Mouse (Mus musculus) neural tube, embryonic 15.5 days (tissue): ENCODE measurements at regions not wholly inside any gene's neighbourhood (a gene's known extent, or its start where the extent isn't known, plus 50 kb on each side); places are given as distances from the start of the nearest gene placed in this dataset.

ENCODE experiments used
- ATAC-seq: fragments of 200-750 bp; cut with Nextera tagmentation; 2 replicates; pipeline ENCODE4 v1.8.0; 2017; ENCODE audit warnings: mild to moderate bottlenecking, moderate TSS enrichment, moderate library complexity; ENCODE audit not compliant: low FRiP score
- H3K27ac ChIP-seq: fragments of 300-500 bp; sonication (generic); replicated peaks from 2 replicates; pipeline ENCODE4 v1.5.1; 2015; ENCODE audit warnings: mild to moderate bottlenecking, inconsistent platforms
- H3K27me3 ChIP-seq: fragments of 300-500 bp; sonication (generic); replicated peaks from 2 replicates; pipeline ENCODE4 v1.6.1; 2015; ENCODE audit warnings: inconsistent platforms
- H3K36me3 ChIP-seq: fragments of 300-500 bp; sonication (generic); 2 replicates; pipeline ENCODE4 v1.6.1; 2015; ENCODE audit warnings: inconsistent platforms
- H3K4me1 ChIP-seq: fragments of 300-500 bp; sonication (generic); 2 replicates; pipeline ENCODE4 v1.6.1; 2015; ENCODE audit warnings: inconsistent platforms
- H3K4me2 ChIP-seq: fragments of 300-500 bp; sonication (generic); 2 replicates; pipeline ENCODE4 v1.6.1; 2015; ENCODE audit warnings: inconsistent platforms, mild to moderate bottlenecking, moderate library complexity
- H3K4me3 ChIP-seq: fragments of 300-500 bp; sonication (generic); replicated peaks from 2 replicates; pipeline ENCODE4 v1.5.1; 2015; ENCODE audit warnings: mild to moderate bottlenecking, inconsistent platforms
- H3K9ac ChIP-seq: fragments of 300-500 bp; sonication (generic); replicated peaks from 2 replicates; pipeline ENCODE4 v1.6.1; 2015; ENCODE audit warnings: mild to moderate bottlenecking, inconsistent platforms
- H3K9me3 ChIP-seq: fragments of 300-500 bp; sonication (generic); replicated peaks from 2 replicates; pipeline ENCODE4 v1.6.1; 2016; ENCODE audit warnings: inconsistent platforms
- WGBS: fragments of 180-500 bp; shearing (Covaris S2); methylation state at CpG from one replicate; pipeline ENCODE4 v1.1.7; 2015; ENCODE audit warnings: mixed read lengths; 5-methylcytosine and 5-hydroxymethylcytosine counted together

DNA sequence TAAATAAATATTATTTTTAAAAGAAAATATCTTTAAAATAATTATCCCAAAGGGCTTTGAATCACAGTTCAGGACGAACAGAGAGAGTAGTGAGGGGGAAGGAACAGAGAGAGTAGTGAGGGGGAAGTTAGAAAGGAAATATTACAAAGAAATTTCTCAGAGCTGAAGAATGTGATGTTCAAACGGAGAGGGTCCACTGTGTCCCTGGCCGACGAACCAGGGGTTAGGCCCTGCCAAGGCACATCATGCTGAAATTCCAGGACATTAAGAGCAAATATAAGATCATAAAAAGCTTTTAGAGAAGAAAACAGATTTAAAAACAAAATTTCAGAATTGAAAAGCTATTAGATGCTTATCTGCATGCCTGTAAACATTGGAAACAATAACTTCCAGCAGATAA lies 61.6 kb downstream of the Skor1 start:
- no peaks in the 10 kb centered on the region for H3K9me3 ChIP-seq
- no peak for ATAC-seq
- no peak overlapping the region for H3K9ac ChIP-seq
- H3K36me3 ChIP-seq = no peaks in the 10 kb centered on the region
- WGBS = 83% methylated on average over 4 of the region's 4 CpGs
- no peak overlapping the region for H3K27ac ChIP-seq
- H3K4me2 ChIP-seq = no peak overlapping the region
- no peaks in the 10 kb centered on the region for H3K27me3 ChIP-seq
- no peak overlapping the region for H3K4me3 ChIP-seq
- peaks cover 18% of the 10 kb centered on the region for H3K4me1 ChIP-seq

DNA sequence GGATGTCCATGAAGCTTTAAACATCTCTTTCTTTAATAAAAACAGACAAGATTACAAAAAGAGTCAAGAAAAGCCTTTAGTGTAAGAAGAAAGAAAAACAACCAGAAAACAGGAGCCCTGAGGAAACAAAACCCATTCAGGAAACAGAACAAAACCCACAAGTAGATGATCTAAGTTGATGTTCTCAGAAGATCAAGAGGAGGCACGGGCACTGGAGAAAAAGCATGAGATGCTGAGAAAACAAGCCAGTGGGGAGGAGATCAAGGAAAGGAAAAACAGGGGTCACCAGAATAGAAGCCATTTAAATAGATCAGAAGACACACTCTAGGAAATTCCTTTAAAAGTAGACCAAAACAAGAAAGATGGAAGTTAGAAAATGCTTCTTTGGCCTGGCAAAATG lies 62.1 kb downstream of the Skor1 start:
- no peak overlapping the region for H3K4me2 ChIP-seq
- ATAC-seq = no peak
- no peaks in the 10 kb centered on the region for H3K36me3 ChIP-seq
- H3K4me3 ChIP-seq = no peak overlapping the region
- WGBS = 63% methylated on average over 1 of the region's 1 CpGs
- H3K27ac ChIP-seq = no peak overlapping the region
- no peaks in the 10 kb centered on the region for H3K9me3 ChIP-seq
- peaks cover 13% of the 10 kb centered on the region for H3K4me1 ChIP-seq
- no peak overlapping the region for H3K9ac ChIP-seq
- no peaks in the 10 kb centered on the region for H3K27me3 ChIP-seq

DNA sequence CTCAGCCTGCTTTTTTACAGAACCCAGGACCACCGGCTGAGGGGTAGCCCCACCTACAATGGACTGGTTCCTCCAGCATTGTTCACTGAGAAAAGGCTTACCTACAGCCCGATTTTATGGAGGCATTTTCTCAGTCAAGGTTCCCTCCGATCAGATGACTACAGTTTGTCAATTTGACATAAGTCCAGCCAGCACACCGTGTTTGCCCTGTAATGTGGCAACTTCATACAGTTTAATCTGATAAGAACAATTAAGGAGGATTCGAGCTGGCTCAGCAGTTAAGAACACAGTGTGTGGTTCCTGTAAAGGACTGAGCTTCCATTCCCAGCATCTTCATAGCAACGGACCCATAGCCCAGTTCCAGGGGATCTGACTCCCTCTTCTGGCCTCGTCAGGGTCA lies 65.9 kb downstream of the Skor1 start:
- H3K36me3 ChIP-seq = no peaks in the 10 kb centered on the region
- H3K4me2 ChIP-seq = no peak overlapping the region
- 86% methylated on average over 7 of the region's 7 CpGs for WGBS
- ATAC-seq = no peak
- no peak overlapping the region for H3K4me3 ChIP-seq
- H3K27me3 ChIP-seq = no peaks in the 10 kb centered on the region
- no peak overlapping the region for H3K27ac ChIP-seq
- H3K4me1 ChIP-seq = no peaks in the 10 kb centered on the region
- H3K9me3 ChIP-seq = no peaks in the 10 kb centered on the region
- H3K9ac ChIP-seq = no peak overlapping the region

DNA sequence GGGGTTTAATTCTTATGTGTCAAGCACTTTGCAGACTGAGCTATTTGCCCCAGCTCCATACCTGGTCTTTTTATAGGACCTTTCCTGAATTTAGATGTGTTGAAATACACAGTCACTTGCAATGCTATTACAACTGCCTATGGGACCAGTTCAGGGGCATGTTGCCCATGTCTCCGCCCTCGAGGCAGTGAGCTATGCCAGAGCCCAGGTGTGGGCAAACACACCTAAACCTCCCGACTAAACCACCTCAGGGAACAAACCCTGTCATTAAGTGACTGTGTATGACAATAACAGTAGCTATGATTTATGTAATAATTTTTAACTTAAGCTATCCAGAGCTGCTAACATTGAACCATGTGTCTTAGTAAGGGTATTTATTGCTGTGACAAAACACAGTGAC lies 66.5 kb downstream of the Skor1 start:
- Histone ChIP-seq H3K9me3 (no peaks in the 10 kb centered on the region), H3K27me3 (no peaks in the 10 kb centered on the region), H3K27ac (no peak overlapping the region), H3K4me2 (no peak overlapping the region), H3K4me1 (no peaks in the 10 kb centered on the region), H3K9ac (no peak overlapping the region), H3K4me3 (no peak overlapping the region), H3K36me3 (no peaks in the 10 kb centered on the region)
- 91% methylated on average over 3 of the region's 3 CpGs for WGBS
- no peak for ATAC-seq

DNA sequence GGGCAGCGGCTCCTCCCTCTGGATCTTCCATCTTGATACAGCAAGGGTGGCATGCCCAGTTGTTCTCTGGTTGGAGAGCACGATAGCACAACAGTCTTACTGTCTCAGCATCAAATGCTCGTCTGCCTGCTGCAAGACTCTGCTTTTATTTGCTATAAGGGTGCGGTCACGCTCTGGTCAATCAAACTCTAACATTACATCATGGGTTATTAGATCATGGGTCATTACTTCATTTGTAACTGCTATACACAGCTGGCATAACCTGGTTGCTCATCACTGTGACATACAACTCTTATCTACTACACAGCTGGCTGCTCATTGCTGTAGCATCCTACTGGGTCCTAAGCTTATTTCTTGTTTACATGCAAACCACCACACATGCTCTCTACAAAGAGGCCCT lies 68.4 kb downstream of the Skor1 start:
- H3K4me1 ChIP-seq = peaks cover under 1% of the 10 kb centered on the region
- H3K9ac ChIP-seq = no peak overlapping the region
- no peak overlapping the region for H3K27ac ChIP-seq
- WGBS = 74% methylated on average over 5 of the region's 5 CpGs
- no peak for ATAC-seq
- H3K9me3 ChIP-seq = no peaks in the 10 kb centered on the region
- H3K4me2 ChIP-seq = no peak overlapping the region
- no peak overlapping the region for H3K4me3 ChIP-seq
- H3K27me3 ChIP-seq = no peaks in the 10 kb centered on the region
- no peaks in the 10 kb centered on the region for H3K36me3 ChIP-seq

DNA sequence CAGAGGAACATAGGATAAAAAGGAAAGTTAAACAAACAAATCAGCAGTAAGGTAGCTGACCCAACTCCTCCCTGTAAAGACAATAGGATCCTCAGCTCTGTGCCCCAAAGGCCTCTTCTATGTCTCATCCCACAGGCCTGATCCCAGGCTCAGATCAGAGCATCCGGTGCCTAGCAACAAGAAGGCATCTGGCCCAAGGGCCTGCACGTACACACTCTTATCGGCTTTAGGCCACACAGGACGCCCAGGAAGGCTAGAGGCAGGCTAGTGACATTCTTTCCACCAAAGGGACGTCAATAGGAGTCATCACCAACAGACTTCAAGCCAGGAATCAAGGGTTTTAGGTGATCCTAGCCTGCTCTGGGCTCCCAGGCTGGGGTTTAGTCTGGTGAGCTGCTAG lies 73.5 kb downstream of the Skor1 start:
- Histone ChIP-seq H3K36me3 (no peaks in the 10 kb centered on the region), H3K4me3 (no peak overlapping the region), H3K27ac (no peak overlapping the region), H3K9me3 (no peaks in the 10 kb centered on the region), H3K4me2 (no peak overlapping the region), H3K27me3 (no peaks in the 10 kb centered on the region), H3K9ac (no peak overlapping the region), H3K4me1 (peaks cover 14% of the 10 kb centered on the region)
- ATAC-seq = no peak
- WGBS = 34% methylated on average over 5 of the region's 5 CpGs

DNA sequence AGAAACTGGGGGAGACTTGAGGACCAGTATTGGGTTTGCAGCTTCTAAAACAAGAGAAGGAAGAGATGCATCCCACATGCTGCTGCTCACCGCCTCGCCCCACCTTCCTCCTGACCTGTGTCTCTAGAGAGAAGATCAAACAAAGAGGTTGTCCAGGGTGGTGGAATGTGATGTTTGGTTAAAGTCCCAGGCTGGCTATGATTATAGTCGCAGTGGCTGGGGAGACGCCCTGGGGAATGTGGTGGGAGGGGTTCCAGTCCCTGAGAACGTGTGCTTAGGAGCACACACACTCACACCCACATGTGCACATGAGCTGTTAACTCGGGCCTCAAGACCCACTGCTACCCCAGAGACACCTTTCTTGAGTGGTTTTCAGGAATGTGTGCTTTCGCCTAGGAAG lies 74.0 kb downstream of the Skor1 start:
- WGBS = 54% methylated on average over 7 of the region's 7 CpGs
- H3K9ac ChIP-seq = no peak overlapping the region
- H3K9me3 ChIP-seq = no peaks in the 10 kb centered on the region
- no peak overlapping the region for H3K4me3 ChIP-seq
- H3K27me3 ChIP-seq = no peaks in the 10 kb centered on the region
- ATAC-seq = no peak
- H3K27ac ChIP-seq = peak overlapping the region; percentile 51; the same call in 1 of the 2 replicates
- H3K4me1 ChIP-seq = peaks cover 14% of the 10 kb centered on the region
- H3K4me2 ChIP-seq = no peak overlapping the region
- H3K36me3 ChIP-seq = no peaks in the 10 kb centered on the region

DNA sequence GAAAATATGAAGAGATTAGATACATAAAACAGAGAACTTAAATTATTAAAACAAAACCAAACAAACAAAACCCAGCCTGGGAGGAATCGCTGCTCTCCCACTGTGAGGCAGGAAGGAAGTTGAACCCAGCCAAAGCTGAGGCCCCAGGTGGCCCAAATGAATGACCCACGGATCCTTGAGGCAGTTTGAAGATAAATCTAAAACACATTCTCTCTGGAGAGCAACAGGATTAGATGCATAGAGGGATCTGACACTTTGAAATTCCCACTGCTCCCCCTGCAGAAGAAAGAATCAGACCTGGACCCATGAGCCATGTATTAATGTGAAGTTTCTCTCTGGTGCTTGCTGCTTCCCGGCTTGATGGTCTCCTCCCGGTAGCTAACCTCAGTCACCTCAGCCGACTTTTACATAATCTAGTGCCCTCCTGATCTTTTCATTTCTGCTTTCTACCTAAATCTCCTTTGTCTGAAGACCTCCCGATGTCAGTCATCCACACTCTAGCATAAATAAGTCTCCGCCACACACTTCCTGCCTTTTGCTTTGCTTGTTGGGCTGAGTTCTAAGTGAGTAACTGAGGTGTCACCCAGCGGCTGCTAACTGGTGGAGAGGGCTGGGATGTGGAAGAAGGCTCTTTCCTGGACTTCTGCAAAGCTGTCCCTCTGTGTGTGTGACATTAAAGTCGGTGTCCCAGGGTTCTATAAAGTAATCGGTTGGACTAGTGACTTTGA lies 74.6 kb downstream of the Skor1 start:
- H3K4me1 ChIP-seq = peaks cover 14% of the 10 kb centered on the region
- no peaks in the 10 kb centered on the region for H3K9me3 ChIP-seq
- no peaks in the 10 kb centered on the region for H3K36me3 ChIP-seq
- H3K9ac ChIP-seq = no peak overlapping the region
- H3K4me2 ChIP-seq = no peak overlapping the region
- no peaks in the 10 kb centered on the region for H3K27me3 ChIP-seq
- no peak for ATAC-seq
- WGBS = 39% methylated on average over 10 of the region's 10 CpGs
- no peak overlapping the region for H3K4me3 ChIP-seq
- peak overlapping the region; percentile 51; the same call in 1 of the 2 replicates for H3K27ac ChIP-seq

DNA sequence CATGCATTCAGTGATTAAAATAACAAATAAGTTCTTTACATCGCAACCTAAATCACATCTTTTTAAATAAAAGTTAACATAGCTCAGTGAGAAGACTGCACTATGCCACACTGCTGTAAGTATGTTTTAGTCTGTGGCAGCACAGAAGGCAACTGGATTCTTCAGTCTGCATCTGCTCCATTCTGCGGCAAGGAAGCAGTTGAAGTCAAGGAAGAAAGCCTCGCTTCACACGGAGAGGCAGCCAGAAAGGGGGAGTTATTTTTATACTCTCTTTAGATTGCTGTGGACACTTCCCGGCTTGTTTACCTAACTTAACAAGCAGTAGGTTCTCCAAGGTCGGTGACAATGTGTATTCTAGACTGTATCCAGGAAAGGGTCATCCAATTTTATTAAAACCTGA lies 77.7 kb downstream of the Skor1 start:
- Histone ChIP-seq H3K27ac (no peak overlapping the region), H3K4me3 (no peak overlapping the region), H3K9me3 (no peaks in the 10 kb centered on the region), H3K4me2 (no peak overlapping the region), H3K36me3 (no peaks in the 10 kb centered on the region), H3K9ac (no peak overlapping the region), H3K27me3 (no peaks in the 10 kb centered on the region), H3K4me1 (peaks cover 14% of the 10 kb centered on the region)
- no peak for ATAC-seq
- 64% methylated on average over 6 of the region's 6 CpGs for whole genome bisulfite sequencing

DNA sequence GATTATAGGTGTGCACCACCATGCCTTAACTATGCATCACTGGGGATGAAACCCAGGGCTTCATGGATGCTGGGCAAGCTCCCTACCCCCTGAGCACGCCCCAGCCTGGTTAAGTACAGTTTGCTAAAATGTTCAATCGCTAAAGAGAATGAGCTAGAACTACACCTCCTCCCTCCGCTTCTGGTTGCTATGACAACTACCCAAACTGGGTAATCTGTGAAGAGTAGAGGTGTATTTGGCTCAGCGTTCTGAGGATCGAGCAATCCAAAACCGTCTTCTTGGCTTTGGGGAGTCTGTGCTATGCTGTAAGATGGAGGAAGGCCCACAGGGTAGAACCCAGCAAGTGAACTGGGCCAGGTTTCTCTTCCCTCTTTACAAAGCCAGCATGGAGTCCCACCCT lies 78.8 kb downstream of the Skor1 start:
- ATAC-seq = no peak
- H3K27ac ChIP-seq = no peak overlapping the region
- H3K4me1 ChIP-seq = peaks cover 8% of the 10 kb centered on the region
- no peaks in the 10 kb centered on the region for H3K36me3 ChIP-seq
- no peak overlapping the region for H3K4me2 ChIP-seq
- no peaks in the 10 kb centered on the region for H3K27me3 ChIP-seq
- no peak overlapping the region for H3K4me3 ChIP-seq
- H3K9ac ChIP-seq = no peak overlapping the region
- H3K9me3 ChIP-seq = no peaks in the 10 kb centered on the region
- 77% methylated on average over 6 of the region's 6 CpGs for WGBS

DNA sequence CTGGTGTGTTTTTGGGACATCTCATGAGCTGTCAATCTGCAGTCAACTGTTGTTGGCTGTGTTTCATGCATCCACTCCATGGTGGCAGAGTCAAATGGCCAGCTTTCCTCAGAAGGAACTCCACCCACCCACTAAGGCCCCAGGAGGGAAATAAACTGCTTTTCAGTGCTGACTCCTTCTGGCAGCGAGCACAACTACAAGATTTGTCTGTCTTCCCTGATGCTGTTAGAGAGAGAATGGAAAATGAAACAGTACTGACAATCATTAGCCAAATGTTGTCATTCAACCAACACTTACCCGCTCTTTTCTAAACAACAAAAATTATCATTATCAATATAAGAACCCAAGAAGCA lies 79.3 kb upstream of the Pias1 start:
- H3K36me3 ChIP-seq = no peaks in the 10 kb centered on the region
- no peak overlapping the region for H3K9ac ChIP-seq
- H3K9me3 ChIP-seq = peaks cover 8% of the 10 kb centered on the region; the same call in 1 of the 2 replicates
- H3K4me1 ChIP-seq = no peaks in the 10 kb centered on the region
- no peaks in the 10 kb centered on the region for H3K27me3 ChIP-seq
- H3K4me2 ChIP-seq = no peak overlapping the region
- H3K4me3 ChIP-seq = no peak overlapping the region
- WGBS = 77% methylated on average over 2 of the region's 2 CpGs
- no peak overlapping the region for H3K27ac ChIP-seq
- no peak for ATAC-seq

DNA sequence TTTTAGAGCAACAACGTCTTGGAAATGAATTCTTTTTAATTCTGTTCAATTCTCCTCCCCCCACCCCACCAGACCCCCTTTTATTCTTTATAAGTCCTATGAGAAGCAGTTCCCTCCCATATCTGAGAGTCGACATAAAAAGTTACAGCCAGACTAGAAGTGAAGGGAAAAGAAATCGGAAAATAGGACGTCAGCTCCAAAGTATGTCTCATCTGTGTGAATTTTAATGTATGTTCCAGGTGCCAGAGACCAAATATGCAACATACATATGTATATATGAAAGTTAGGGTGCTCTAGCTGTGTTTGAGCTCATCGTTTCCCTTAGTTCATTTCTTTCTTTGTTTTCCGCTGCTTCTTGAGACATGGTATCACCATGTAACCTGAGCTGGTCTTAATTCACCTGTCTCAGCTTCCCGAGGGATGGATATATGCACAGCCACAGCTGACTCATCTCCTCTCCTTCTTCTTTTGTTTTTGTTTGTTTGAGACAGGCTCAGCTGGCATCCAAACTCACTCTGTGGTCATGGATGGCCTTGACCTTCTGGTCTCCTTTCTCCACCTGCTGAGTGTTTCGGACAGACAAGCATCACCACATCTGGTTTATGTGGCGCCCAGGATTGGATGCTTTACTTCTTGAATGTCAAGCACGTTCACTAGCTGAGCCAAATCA lies 78.8 kb upstream of the Pias1 start:
- Histone ChIP-seq H3K4me2 (no peak overlapping the region), H3K4me1 (no peaks in the 10 kb centered on the region), H3K36me3 (no peaks in the 10 kb centered on the region), H3K9ac (no peak overlapping the region), H3K9me3 (peaks cover 8% of the 10 kb centered on the region; the same call in 1 of the 2 replicates), H3K27me3 (no peaks in the 10 kb centered on the region), H3K4me3 (no peak overlapping the region), H3K27ac (no peak overlapping the region)
- 87% methylated on average over 10 of the region's 10 CpGs for WGBS
- ATAC-seq = no peak
